Comparison of ENCODE assay signal across 13 mouse cellular contexts in genomic region chr13:99761423-99761822, GRCm38 (mm10).
DNase-seq lines count a peak whose midpoint lies in the region; ATAC-seq lines count a peak whose summit lies in the region.
"Had no signal": no experiment of that assay in that cellular context is flagged by ENCODE, and none has a peak within 500 bp of the region (broad histone marks: within the 10 kb centered on the region; RNA-seq: fewer than 3 reads in every experiment).

No protein-coding gene starts in this region.

- no peak for ATAC-seq in heart, embryonic 13.5 days (ENCODE audit: extremely low read depth, insufficient number of reproducible peaks, low FRiP score, low TSS enrichment)
- ATAC-seq: CD4-positive, CD25-positive, alpha-beta regulatory T cell, adult 4 months had no signal

- intact Hi-C loops in heart, postnatal 10 days (cut with DNase I), result no loop called here
- intact Hi-C loops in left cerebral cortex, postnatal 25 days (cut with DNase I), result loop anchor here (2.0 kb wide), 1 partner anchor 123 kb away; no protein-coding TSS in a partner anchor

- no peaks in the 10 kb centered on the region for H3K36me3 ChIP-seq in heart, embryonic 13.5 days
- H3K36me3 ChIP-seq: embryonic facial prominence, embryonic 13.5 days; hindbrain, embryonic 10.5 days; limb, embryonic 12.5 days had no signal

- no peaks in the 10 kb centered on the region for H3K9me3 ChIP-seq in heart, embryonic 13.5 days
- H3K9me3 ChIP-seq: embryonic facial prominence, embryonic 13.5 days; hindbrain, embryonic 10.5 days; limb, embryonic 12.5 days had no signal

- peaks cover 40% of the 10 kb centered on the region for H3K4me1 ChIP-seq in heart, embryonic 13.5 days

- no peaks in the 10 kb centered on the region for H3K27me3 ChIP-seq in heart, embryonic 13.5 days (replicated peaks)
- H3K27me3 ChIP-seq: embryonic facial prominence, embryonic 13.5 days; limb, embryonic 12.5 days had no signal

- H3K4me2 ChIP-seq in heart, embryonic 13.5 days, result peak overlapping the region; percentile 39
- H3K4me2 ChIP-seq: embryonic facial prominence, embryonic 13.5 days; limb, embryonic 12.5 days had no signal

- no peak for DNase-seq in heart, postnatal 10 days
- DNase-seq in retina, embryonic 14.5 days (ENCODE audit: low spot score), result peak; percentile 13
- no peak for DNase-seq in retina, postnatal 1 day
- DNase-seq in kidney, postnatal 25 days, result peak; percentile 48 to 55
- no peak for DNase-seq in right cerebral cortex, adult 18-20 months
- no peak for DNase-seq in left cerebral cortex, postnatal 25 days (ENCODE audit: low spot score in 2 of 2)
- DNase-seq: adrenal gland, postnatal 25 days; cerebellum, adult 18-20 months had no signal

- 11% methylated on average over 4 of the region's 4 CpGs for WGBS in heart, embryonic 13.5 days

- H3K27ac ChIP-seq in heart, embryonic 13.5 days (replicated peaks), result peak overlapping the region; percentile 60
- H3K27ac ChIP-seq: embryonic facial prominence, embryonic 13.5 days; hindbrain, embryonic 10.5 days; limb, embryonic 12.5 days had no signal

- H3K9ac ChIP-seq in heart, embryonic 13.5 days, result no peak overlapping the region; the same call in 1 of the 2 replicates
- H3K9ac ChIP-seq: embryonic facial prominence, embryonic 13.5 days; limb, embryonic 12.5 days had no signal

- no peak overlapping the region for H3K4me3 ChIP-seq in heart, embryonic 13.5 days
- H3K4me3 ChIP-seq: embryonic facial prominence, embryonic 13.5 days; hindbrain, embryonic 10.5 days; limb, embryonic 12.5 days had no signal

Comparison
In these comparisons a context has a peak if more than half of its experiments do, and no peak if none do; other contexts are left out.
1. DNase-seq: peak in retina, embryonic 14.5 days (single experiment) and kidney, postnatal 25 days (2 of 2); none in heart, postnatal 10 days (0 of 2), retina, postnatal 1 day (single experiment), right cerebral cortex, adult 18-20 months (single experiment) and left cerebral cortex, postnatal 25 days (0 of 2).